Mouse (Mus musculus): ENCODE data around the gene Gm36864.
A peak's percentile ranks its signal among the peaks of the same experiment; 100 is the strongest.
"Not testable (repeated sequence)": the region's sequence is repeated elsewhere in the genome, so short reads cannot be mapped to it uniquely, and the experiment has no call there.

Gene Gm36864

DNA sequence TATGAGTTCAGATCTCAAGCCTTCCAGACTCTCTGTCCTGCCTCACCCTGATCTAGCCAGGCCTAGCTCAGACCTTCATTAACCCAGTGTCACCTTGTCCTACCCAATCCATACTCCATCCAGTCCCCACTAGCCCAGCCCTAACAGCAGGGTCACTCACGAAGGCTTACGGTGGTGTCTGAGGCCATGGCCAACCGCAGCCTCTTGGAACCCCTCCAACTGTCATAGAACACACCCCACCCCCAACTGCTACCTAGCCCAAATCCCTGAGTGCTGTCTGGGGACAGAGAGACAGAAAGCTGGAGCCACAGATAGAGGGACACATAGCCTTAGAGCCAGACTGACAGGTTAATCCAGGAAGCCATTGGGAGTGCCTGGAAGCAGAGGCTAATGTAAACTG is at the start of gene Gm36864:
Gene Gm36864 (plus strand): TSS at position 269 of the 400 bp plus-strand sequence.
- no peak for DNase-seq (ENCODE audit: low read depth, low spot score)

DNA sequence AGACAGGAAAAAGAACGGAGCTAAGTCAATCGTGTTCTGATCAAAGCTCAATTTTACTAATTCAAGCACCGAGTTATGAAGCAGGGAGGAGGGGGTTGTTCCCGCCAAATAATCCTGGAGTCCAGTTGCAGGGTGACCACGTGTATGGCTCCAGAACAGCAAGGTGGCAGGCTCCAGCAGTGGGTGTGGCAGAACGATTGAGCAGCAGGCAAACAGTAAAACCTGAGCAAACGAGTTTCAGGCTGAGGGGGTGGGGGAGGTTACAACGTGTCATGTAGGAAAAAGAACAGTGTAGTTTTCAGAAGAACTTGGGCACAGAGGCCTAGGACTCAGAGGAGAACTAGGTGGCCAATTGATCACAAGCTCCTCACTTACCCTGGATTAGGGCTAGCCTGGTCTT is 49.5 kb upstream of the Gm36864 start:
- DNase-seq (ENCODE audit: low read depth, low spot score): not testable (repeated sequence)

DNA sequence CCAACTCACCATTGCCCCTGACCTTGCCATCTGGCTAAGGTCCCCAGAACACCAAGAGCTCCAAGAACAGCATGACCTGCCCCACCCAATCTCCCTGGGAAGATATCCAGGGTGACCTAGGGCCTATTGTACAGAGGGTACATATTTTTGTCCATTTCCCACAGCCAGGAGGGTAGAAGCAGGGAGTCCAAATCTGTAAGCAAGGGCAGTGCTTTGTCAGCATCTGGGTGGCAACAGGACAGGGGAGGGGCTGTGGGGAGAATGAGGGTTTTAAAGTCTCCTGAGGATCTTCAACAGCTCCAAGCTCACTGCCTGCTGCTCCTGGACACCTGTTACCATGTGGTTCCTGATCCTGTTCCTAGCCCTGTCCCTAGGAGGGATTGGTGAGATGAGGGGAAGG is 48.0 kb upstream of the Gm36864 start, which contains the start of gene Klk1b24:
Gene Klk1b24 (plus strand): TSS at position 301 of the 400 bp plus-strand sequence.
- DNase-seq (ENCODE audit: low read depth, low spot score): peak; percentile 7

DNA sequence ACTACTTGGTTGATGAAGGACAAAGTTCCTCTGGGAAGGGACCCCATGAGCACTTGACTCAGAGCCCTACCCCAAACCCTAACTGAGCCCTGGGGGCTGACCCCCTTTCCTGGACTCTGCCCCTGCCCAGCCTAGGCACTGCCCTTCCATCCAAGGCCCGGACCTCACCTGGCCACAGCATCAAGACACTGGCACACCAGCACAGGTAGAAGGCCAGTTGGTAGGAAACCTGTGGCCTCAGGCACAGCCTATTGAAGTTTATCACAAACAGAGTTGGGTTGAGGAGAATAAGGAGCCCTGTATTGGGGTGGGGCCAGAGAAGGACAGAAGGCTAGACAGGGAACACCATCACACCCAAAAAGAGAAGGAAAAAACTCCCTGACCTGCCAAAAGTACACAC is 42.5 kb upstream of the Gm36864 start:
- not testable (repeated sequence) for DNase-seq (ENCODE audit: low read depth, low spot score)

DNA sequence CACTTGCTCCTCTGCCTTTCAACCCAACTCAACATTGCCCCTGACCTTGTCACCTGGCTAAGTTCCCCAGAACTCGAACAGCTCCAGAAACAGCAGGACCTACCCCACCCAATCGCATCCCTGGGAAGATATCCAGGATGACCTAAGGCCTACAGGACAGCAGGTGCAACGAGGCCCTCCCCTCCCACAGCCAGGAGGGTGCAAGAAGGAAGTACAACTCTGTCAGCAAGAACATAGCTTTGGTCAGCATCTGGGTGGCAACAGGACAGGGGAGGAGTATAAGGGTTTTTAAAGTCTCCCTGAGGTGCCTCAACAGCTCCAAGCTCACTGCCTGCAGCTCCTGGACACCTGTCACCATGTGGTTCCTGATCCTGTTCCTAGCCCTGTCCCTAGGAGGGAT is 38.1 kb upstream of the Gm36864 start, which contains the start of gene Klk1b3:
Gene Klk1b3 (plus strand): TSS at position 301 of the 400 bp plus-strand sequence.
- DNase-seq (ENCODE audit: low read depth, low spot score): no peak

DNA sequence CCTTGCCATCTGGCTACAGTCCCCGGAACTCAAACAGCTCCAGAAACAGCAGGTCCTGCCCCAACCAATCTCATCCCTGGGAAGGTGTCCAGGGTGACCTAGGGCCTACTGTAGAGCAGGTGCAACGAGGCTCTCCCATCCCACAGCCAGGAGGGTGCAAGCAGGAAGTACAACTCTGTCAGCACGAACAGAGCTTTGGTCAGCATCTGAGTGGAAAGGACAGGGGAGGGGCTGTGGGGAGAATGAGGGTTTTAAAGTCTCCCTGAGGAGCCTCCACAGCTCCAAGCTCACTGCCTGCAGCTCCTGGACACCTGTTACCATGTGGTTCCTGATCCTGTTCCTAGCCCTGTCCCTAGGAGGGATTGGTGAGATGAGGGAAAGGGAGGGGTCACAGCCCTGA is 28.8 kb upstream of the Gm36864 start, which contains the start of gene Klk1b4:
Gene Klk1b4 (plus strand): TSS at position 301 of the 400 bp plus-strand sequence.
- DNase-seq (ENCODE audit: low read depth, low spot score): not testable (repeated sequence)

DNA sequence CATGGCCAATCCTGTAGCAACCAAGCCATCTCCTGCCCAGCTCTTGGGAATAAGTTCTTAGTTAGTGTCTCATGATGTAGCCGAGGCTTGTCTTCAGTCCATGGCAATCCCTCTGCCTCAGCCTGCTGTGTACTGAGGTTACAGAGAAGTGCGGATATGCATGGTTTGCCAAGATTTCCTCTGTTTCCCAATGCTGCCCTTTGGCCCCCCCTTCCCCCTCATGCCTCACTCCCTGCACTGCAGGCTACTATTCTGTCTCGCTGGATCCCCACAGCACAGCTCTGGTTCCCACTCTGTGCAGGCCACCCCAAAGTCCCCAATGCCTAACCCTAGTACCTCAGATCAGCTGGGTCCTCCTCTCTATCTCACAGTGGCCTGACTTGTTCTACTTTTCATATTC is 27.7 kb upstream of the Gm36864 start:
- DNase-seq (ENCODE audit: low read depth, low spot score): no peak

DNA sequence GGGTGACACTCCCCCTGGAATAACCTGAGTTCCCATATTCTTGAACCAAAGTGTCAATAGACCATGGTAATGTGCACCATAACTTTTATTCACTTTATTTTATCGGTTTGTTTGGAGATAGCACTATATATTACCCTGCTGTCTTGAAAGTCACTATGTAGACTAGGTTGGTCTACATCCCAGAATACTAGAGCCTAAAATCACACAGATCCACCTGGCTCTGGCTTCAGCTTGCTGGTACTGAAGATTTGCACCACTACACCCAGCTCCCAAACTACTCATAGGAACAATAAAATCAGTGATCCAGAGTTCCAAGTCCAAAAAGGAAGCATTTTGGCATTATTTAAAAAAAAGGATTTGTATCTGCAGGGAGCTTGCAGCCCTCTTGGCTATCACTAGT is 20.3 kb upstream of the Gm36864 start, which contains the start of gene Klk1b5:
Gene Klk1b5 (plus strand): TSS at position 301 of the 400 bp plus-strand sequence.
- DNase-seq (ENCODE audit: low read depth, low spot score): no peak

DNA sequence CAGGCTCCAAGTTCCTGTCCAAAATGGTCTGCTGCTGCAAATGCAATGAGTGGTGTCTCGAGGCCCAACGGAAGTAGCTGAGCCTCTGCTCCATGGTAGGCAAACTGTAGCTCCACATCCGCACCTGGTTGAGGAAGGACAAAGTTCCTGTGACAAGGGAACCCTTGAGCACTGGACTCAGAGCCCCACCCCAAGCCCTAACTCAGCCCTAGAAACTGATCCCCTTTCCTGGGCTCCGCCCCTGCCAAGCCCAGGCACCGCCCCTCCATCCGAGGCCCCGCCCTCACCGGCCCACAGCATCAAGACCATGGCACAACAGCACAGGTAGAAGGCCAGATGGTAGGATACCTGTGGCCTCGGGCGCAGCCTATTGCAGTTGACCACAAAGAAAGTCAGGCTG is 14.4 kb upstream of the Gm36864 start:
- DNase-seq (ENCODE audit: low read depth, low spot score): not testable (repeated sequence)

DNA sequence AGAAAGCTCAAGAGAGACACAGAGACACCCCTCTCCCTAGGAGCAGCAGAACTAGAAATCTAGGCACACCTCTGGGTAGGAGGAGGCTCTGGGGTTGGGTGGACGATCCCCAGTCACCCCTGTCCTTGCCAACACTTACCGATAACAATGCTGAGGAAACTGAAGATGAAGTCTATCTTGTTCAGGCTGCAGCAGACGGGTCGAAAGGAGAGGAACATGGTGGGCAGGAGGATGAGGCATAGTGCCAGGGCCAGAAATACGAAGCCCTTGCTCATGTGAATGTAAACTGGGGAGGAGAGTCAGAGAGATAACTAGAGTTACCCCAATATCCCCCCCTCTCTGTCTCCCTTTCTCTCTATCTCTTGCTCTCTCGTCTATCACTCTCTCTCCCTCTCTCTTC is 13.6 kb upstream of the Gm36864 start:
- DNase-seq (ENCODE audit: low read depth, low spot score): not testable (repeated sequence)

DNA sequence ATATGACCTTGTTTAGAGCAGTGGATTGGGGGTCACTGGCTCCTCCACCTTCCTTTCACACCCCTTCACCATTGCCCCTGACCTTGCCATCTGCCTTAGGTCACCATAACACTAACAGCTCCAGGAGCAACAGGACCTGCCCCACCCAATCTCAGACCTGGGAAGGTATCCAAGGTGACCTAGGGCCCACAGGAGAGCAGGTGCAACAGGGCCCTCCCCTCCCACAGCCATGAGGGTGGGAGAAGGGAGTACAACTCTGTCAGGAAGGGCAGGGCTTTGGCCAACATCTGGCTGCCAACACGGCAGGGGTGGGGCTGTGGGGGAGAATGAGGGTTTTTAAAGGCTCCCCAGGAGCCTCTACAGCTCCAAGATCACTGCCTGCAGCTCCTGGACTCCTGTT is 10.9 kb upstream of the Gm36864 start, which contains the start of gene Klk1:
Gene Klk1 (plus strand): TSS at position 285 of the 400 bp plus-strand sequence.
- DNase-seq (ENCODE audit: low read depth, low spot score): no peak

DNA sequence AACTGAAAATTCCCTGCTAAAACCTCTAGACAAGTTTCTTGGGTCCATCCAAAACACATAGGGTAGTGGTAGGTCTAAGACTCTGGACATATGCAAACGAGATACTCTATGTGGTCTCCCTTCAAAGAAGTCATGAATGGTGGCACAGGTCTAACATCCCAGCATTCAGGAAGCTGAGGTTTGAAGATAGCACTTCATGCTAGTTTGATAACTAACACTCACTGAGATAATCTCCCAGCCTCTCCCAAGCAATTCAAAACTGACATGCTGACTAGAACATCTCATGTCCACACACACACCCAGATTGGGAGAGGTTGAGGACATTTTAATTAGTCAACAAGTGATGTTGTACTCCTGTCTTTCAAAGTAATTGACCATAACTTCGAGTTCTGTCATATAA is 3.9 kb downstream of the Gm36864 start:
- DNase-seq (ENCODE audit: low read depth, low spot score): no peak

DNA sequence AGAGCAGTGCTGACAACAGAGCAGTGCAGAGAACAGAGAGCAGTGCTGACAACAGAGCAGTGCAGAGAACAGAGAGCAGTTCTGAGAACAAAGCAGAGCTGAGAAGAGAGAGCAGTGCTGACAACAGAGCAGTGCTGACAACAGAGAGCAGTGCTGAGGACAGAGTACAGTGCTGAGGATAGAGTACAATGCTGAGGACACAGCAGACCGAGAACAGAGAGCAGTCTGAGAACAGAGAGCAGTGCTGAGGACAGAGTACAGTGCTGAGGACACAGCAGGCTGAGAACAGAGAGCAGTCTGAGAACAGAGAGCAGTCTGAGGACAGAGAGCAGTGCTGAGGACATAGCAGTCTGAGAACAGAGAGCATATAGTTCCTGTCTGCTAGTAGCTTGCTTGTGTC is 4.7 kb downstream of the Gm36864 start:
- no peak for DNase-seq (ENCODE audit: low read depth, low spot score)

DNA sequence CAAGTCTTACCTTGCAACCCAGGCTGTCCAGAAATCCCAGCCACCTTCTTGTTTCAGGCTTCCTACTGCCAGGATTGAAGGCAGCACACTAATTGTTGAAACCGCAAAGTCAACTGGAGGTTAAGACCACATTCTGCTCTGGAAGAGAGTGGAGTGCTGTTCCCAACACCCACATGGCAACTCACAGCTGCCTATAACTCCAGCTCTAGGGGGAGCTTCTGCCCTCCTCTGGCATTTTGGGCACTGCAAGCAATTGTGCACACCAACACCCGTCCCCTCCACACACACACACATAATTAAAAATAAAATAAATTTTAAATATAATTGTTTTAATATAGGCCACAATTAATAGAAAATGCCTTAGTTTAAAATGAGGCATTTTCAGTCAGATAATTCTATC is 5.2 kb downstream of the Gm36864 start:
- no peak for DNase-seq (ENCODE audit: low read depth, low spot score)

DNA sequence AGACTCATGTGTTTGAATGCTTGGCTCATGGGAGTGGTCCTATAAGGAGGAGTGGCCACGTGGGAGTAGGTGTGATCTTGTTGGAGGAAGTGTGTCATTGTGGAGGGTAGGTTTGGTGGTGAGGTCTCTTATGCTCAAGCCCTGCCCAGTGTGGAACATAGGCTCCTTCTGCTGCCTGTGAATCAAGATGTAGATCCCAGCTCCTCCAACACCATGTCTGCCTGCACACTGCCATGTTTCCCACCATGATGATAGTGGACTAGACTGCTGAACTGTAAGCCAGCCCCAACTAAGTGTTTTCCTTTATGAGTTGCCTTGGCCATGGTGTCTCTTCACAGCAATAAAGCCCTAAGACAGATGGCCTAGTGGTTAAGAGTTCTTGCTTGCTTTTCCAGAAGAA is 8.1 kb downstream of the Gm36864 start:
- no peak for DNase-seq (ENCODE audit: low read depth, low spot score)

DNA sequence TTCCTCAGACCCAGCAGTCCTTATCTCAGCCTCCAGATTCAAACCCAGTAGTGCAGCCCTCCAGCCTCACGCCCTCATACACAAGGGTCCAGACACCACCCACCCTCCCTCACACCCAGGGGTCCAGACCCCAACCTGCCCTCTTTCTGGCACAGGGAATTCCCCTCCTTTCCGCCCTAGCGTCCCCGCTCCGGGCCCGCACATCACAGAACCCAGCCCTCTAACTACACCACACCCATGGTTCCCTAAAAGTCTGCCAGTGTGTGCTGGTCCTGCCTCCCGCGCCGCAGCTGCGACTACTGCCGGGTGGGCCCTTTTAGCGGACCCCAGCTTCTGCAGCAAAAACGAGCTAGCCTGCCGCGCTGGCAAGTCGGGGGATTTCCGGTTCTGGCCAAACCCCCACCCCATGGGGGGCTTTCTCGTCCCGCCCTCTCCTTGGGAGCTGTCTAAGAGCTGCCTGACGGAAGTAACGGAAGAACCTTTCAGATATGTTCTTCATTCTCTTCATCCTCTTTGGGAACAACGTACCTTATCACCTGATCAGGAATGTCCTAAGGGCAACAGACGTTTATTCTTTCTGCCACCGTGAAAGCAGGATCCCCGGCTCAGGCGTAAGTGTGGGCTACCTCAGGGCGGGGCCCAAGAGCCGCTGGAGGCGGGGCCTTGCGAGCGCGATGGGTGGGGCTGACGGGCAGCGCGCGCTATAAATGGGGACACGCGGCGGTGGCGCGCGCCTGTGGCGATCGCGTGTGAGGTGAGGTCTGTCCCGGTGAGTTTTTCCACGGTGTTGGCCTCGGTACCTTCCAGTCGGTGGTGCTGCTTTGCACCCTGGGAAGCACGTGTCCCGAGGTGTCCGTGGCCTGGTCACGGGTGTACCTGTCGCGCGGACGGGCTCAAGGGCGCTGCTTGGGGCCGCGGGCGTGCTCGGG is 10.3 kb downstream of the Gm36864 start, which contains the start of the genes 1700028J19Rik and 2410002F23Rik:
Gene 1700028J19Rik (minus strand): TSS at position 641 of the 929 bp plus-strand sequence.
Gene 2410002F23Rik (plus strand): TSS at position 668 of the 929 bp plus-strand sequence.
- DNase-seq (ENCODE audit: low read depth, low spot score): peak; percentile 86

DNA sequence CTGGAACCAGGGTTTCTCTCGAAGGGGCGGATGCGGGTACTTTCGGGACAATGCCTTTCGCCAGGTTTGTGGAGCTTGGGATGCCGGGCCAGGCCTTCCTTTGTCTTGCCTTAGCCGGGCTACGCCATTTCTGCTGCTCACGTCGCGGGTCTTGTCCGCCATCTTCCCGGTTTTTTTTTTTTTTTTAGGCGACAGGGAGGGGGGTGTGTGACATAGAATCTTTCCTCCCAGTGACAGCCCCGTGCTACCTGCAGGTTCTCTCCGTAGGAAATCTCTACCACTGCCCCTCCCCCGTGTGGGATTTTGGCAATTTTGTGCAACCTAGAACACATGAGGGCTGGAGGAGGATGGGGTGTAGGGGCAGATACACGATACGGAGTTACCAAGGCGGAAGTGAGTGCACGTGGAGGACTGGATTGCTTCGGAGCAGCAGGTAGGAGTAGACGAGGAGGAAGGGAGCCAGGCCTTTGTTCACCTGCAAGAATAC is 11.1 kb downstream of the Gm36864 start:
- peak; percentile 29 for DNase-seq (ENCODE audit: low read depth, low spot score)

DNA sequence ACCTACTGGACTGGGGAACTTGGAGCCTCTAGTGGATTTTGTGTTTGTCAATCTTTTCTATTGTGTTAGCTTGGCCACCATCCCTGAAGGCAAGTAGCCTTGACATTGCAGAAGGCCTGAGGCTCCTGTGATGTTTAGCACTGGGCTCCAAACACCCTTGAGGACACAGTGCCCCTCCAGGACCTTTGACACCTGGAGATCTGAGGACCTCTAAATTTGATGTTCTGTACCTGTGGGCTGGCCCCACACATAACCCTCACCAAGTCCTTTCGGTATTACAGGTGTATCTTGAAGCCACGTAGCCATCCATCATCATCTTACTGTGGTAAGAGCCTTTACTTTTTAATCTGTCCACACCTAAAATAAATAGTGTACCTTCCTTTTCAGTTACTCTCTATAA is 12.0 kb downstream of the Gm36864 start:
- DNase-seq (ENCODE audit: low read depth, low spot score): no peak

DNA sequence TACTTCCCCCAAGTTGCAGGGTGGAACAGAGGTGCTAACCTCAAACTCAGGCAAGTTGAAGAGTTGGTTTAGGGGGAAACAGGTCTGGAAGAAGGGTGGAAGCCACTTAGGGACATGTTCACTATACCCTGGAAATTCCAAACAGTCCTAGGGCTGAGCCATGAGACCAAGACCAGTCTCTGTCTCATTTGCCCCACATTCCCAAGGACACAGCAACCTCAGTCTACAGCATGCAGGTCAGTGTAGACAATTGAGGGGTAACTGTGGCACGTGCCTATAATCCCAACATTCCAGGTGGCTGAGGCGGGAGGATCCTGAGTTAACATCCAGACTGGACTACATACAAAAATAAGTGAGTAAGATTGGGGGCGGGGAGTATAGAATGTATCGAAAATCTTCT is 13.3 kb downstream of the Gm36864 start:
- DNase-seq (ENCODE audit: low read depth, low spot score): no peak

DNA sequence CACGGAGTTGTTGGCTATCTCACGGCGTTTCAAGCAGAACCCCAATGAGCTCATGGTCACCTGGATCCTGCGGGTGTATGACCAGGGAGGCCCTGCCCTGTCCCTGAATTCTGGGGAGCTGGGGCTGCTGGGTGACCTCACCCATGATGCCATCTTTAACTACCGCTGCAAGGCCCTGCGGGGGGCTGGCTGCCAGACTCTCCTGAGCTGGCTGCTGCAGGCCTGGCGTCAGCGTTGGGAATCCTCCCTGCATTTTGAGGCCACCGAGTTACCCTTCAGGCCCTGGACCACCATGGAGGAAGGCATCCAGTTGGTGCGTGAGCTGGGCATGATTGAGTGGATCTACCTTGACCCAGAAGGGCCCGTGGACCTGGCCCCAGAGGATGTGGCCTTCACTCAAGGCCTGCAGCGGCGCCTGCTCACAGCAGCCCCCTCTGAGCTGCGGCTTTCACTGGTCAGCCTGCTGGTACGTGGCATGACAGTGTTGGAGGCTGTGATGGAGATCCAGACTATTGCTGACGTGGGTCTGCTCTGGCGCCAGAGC is 14.8 kb downstream of the Gm36864 start:
- not testable (repeated sequence) for DNase-seq (ENCODE audit: low read depth, low spot score)

DNA sequence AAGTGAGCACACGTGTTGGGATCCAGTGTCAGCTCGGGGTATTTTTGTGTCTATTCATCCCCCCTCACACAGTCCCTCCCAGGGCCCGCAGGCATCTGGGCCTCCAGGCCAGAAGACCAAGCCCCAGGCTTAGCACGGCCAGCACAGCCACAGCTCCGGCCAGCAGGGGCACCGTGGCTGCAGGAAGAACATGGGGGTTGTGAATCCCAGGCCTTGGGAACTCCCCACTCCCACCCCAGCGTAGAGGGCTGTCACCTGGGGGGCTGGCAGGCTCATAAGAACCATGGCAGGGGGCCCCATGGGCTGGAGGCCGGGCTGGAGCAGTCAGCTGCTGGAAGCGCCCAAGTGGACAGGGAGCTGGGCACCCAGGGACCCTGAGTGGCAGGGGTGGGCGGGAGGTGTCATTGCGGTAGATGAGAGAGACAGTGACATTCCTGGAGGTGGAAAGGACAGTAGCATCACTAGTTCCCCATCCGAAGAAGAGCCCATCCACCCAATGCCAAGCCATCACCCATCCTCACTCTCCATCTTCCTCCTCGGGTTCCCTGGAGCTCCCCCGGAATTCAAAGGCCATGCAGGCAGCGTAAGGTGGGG is 17.1 kb downstream of the Gm36864 start:
- DNase-seq (ENCODE audit: low read depth, low spot score): no peak

DNA sequence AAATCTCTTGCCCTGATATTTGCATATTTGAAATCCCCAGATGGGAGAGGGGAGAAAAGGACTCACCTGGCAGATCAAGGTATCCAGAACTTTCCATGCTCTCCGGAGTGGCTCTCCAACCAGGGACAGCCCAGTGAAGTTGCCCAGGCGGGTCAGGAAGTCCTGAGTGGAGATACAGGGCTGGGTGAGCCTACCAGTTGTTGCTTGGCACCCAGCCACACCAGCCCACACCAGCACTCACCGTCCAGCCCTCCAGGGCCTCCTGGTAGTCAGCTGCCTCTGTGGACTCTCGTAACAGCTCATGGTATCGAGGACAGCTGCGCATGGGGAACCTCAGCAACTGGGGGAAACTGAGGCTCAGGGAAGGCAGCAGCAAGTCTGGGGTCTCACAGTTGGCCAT is 19.0 kb downstream of the Gm36864 start:
- no peak for DNase-seq (ENCODE audit: low read depth, low spot score)

All from skeletal muscle tissue, adult 2 months (tissue).